Mouse (Mus musculus) ES-Bruce4 (cell line): ENCODE measurements at regions not wholly inside any gene's neighbourhood (a gene's known extent, or its start where the extent isn't known, plus 50 kb on each side); places are given as distances from the start of the nearest gene placed in this dataset.

ENCODE experiments used
- CTCF ChIP-seq: IDR thresholded peaks from one replicate; pipeline ENCODE4 v1.8.1; 2011; ENCODE audit warnings: low read depth, low read length
- POLR2A ChIP-seq: IDR thresholded peaks from one replicate; pipeline ENCODE4 v1.8.1; 2011; ENCODE audit warnings: low read length; ENCODE audit not compliant: insufficient read depth

DNA sequence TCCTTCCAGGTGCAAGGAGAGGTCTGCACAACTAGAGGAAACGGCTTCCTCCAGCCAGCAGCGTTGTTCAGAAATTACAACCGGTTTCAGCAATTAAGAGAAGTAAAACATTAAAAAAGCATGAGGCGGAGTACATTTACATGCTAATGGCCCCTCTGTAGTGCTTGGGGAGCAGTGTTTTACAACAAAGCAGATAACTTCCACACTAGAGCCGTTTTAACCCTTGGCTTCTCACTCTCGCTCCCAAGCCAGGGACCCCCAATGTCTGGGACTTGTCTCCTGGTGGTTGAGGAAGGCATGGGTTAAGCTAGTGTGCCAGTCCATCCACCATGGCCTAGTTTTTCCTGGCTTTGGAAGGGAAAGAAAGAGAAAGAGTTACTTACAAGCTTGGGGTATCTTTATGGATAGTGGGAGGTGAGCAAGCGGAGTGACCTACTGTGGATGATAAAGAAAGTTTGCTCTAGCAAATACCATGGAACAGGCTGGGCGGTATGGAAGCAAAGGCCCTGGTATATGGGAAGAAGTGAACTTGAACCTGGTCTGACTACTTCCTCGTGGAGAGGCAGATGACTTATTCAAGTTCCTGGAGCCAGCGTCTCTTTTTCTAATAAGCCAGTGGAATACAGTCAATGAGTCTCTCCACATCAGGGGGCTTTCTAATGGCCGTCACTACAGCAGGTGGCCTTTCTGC is 90.8 kb downstream of the Sox9 start:
- no peak for TF ChIP-seq CTCF
- no peak for TF ChIP-seq POLR2A
